In the genomic region with DNA sequence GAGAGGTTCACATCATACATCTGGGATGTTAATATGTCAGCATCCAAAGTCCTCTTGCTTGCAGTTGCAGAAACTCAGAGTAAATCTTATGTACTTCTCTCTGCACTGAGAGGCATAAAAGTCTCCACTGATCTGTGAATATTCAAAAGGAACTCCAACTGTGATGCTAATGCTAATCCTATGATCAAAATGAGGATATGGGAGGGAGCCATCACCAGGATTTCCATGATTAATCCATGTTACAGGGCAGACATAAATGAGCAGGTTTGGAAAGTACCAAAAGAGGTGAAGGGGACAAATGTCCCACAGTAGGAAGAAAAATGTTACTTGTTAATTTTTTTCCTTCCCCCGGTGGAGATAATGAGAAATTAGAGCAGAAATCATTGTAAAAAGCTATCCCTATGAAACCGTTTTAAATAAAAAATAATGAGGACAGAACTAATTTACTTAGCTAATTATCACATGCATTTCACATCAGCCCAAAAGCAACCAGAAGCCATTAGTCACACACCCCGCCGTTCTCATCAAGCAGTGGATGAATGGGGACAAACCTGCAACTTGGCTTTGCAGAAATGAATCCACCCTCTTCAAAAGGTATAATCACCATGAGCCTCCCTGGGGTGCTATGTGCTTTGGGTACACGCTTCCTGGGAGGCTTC, we compare ENCODE assay signal across 26 mouse cellular contexts.
A peak's percentile ranks its signal among the peaks of the same experiment; 100 is the strongest.
DNase-seq lines count a peak whose midpoint lies in the region; ATAC-seq lines count a peak whose summit lies in the region.
"Had no signal": no experiment of that assay in that cellular context is flagged by ENCODE, and none has a peak within 500 bp of the region (broad histone marks: within the 10 kb centered on the region; RNA-seq: fewer than 3 reads in every experiment).

No protein-coding gene starts in this region.

- no peak overlapping the region for H3K27ac ChIP-seq in midbrain, embryonic 14.5 days (replicated peaks; ENCODE audit: low read depth, low read length)
- no peak overlapping the region for H3K27ac ChIP-seq in midbrain, embryonic 11.5 days (ENCODE audit: low read depth, low read length)
- no peak overlapping the region for H3K27ac ChIP-seq in forebrain, embryonic 14.5 days (ENCODE audit: low read depth, low read length)
- H3K27ac ChIP-seq: embryonic facial prominence, embryonic 10.5 days; layer of hippocampus, adult 2 months; limb, embryonic 12.5 days; midbrain, embryonic 12.5 days; stomach, embryonic 15.5 days had no signal

- no peaks in the 10 kb centered on the region for H3K36me3 ChIP-seq in midbrain, embryonic 14.5 days (ENCODE audit: control insufficient read depth, insufficient read depth, low read length)
- no peaks in the 10 kb centered on the region for H3K36me3 ChIP-seq in midbrain, embryonic 11.5 days (ENCODE audit: control insufficient read depth, insufficient read depth, low read length)
- no peaks in the 10 kb centered on the region for H3K36me3 ChIP-seq in forebrain, embryonic 14.5 days (ENCODE audit: control insufficient read depth, insufficient read depth, low read length)
- H3K36me3 ChIP-seq: embryonic facial prominence, embryonic 10.5 days; heart, embryonic 12.5 days; limb, embryonic 12.5 days; midbrain, embryonic 12.5 days; stomach, embryonic 15.5 days had no signal

- H3K4me1 ChIP-seq in midbrain, embryonic 14.5 days (ENCODE audit: control insufficient read depth, insufficient read depth, low read length): peaks cover 4% of the 10 kb centered on the region; the same call in 1 of the 2 replicates
- H3K4me1 ChIP-seq in midbrain, embryonic 11.5 days (ENCODE audit: control insufficient read depth, insufficient read depth, low read length): no peaks in the 10 kb centered on the region
- H3K4me1 ChIP-seq in forebrain, embryonic 14.5 days (ENCODE audit: control insufficient read depth, insufficient read depth, low read length): peaks cover 3% of the 10 kb centered on the region; the same call in 1 of the 2 replicates
- H3K4me1 ChIP-seq: heart, embryonic 12.5 days; limb, embryonic 12.5 days; stomach, embryonic 15.5 days had no signal

- no peak overlapping the region for H3K4me3 ChIP-seq in midbrain, embryonic 14.5 days (replicated peaks; ENCODE audit: low read depth, low read length)
- no peak overlapping the region for H3K4me3 ChIP-seq in midbrain, embryonic 11.5 days (ENCODE audit: low read depth, low read length)
- H3K4me3 ChIP-seq in forebrain, embryonic 14.5 days (ENCODE audit: low read depth, low read length): no peak overlapping the region
- H3K4me3 ChIP-seq: embryonic facial prominence, embryonic 10.5 days; heart, embryonic 12.5 days; layer of hippocampus, adult 2 months; limb, embryonic 12.5 days; midbrain, embryonic 12.5 days; stomach, embryonic 15.5 days had no signal

- H3K9me3 ChIP-seq in midbrain, embryonic 14.5 days (ENCODE audit: control insufficient read depth, low read length): no peaks in the 10 kb centered on the region
- H3K9me3 ChIP-seq in midbrain, embryonic 11.5 days (ENCODE audit: control insufficient read depth, low read length): no peaks in the 10 kb centered on the region
- no peaks in the 10 kb centered on the region for H3K9me3 ChIP-seq in forebrain, embryonic 14.5 days (replicated peaks; ENCODE audit: control insufficient read depth, low read length)
- H3K9me3 ChIP-seq: embryonic facial prominence, embryonic 10.5 days; heart, embryonic 12.5 days; limb, embryonic 12.5 days; midbrain, embryonic 12.5 days; stomach, embryonic 15.5 days had no signal

- H3K27me3 ChIP-seq in midbrain, embryonic 14.5 days (ENCODE audit: control insufficient read depth, insufficient read depth, low read length): no peaks in the 10 kb centered on the region
- H3K27me3 ChIP-seq in midbrain, embryonic 11.5 days (ENCODE audit: control insufficient read depth, insufficient read depth, low read length): no peaks in the 10 kb centered on the region
- no peaks in the 10 kb centered on the region for H3K27me3 ChIP-seq in forebrain, embryonic 14.5 days (replicated peaks; ENCODE audit: control insufficient read depth, insufficient read depth, low read length)
- H3K27me3 ChIP-seq: heart, embryonic 12.5 days; limb, embryonic 12.5 days; midbrain, embryonic 12.5 days; stomach, embryonic 15.5 days had no signal

- H3K9ac ChIP-seq in midbrain, embryonic 14.5 days (replicated peaks; ENCODE audit: low read length): no peak overlapping the region
- no peak overlapping the region for H3K9ac ChIP-seq in midbrain, embryonic 11.5 days (ENCODE audit: low read length)
- no peak overlapping the region for H3K9ac ChIP-seq in forebrain, embryonic 14.5 days (ENCODE audit: low read length)
- H3K9ac ChIP-seq: heart, embryonic 12.5 days; limb, embryonic 12.5 days; liver, postnatal 0 days; midbrain, embryonic 12.5 days; stomach, embryonic 15.5 days had no signal

- H3K4me2 ChIP-seq in midbrain, embryonic 14.5 days (ENCODE audit: low read length): no peak overlapping the region
- H3K4me2 ChIP-seq in midbrain, embryonic 11.5 days: no peak overlapping the region
- no peak overlapping the region for H3K4me2 ChIP-seq in forebrain, embryonic 14.5 days (ENCODE audit: low read length)
- H3K4me2 ChIP-seq: heart, embryonic 12.5 days; limb, embryonic 12.5 days; liver, embryonic 11.5 days; midbrain, embryonic 12.5 days; stomach, embryonic 15.5 days had no signal

- peak; percentile 2 for DNase-seq in embryo, embryonic 11 days
- no peak for DNase-seq in embryo, embryonic 10 days (ENCODE audit: low spot score)
- peak; percentile 46 for DNase-seq in midbrain, embryonic 14.5 days
- no peak for DNase-seq in midbrain, embryonic 11.5 days (ENCODE audit: low spot score, missing footprints)
- DNase-seq in forebrain, embryonic 14.5 days (ENCODE audit: low spot score): peak; percentile 62
- DNase-seq in retina, embryonic 14.5 days (ENCODE audit: low spot score): peak; percentile 7
- no peak for DNase-seq in urinary bladder, postnatal 36 days (ENCODE audit: low spot score in 2 of 2)
- no peak for DNase-seq in right cerebral cortex, postnatal 10 days (ENCODE audit: low spot score in 2 of 2)
- DNase-seq: adrenal gland, postnatal 10 days; cerebellum, adult 8-10 months; gastrocnemius, postnatal 25 days; heart, adult 18-20 months; heart, postnatal 10 days; kidney, postnatal 25 days; liver, postnatal 0 days; right cerebral cortex, postnatal 4 days; thymus, adult 18-20 months had no signal

- WGBS in midbrain, embryonic 14.5 days: 13% methylated on average over 5 of the region's 5 CpGs
- WGBS in midbrain, embryonic 11.5 days: 22% methylated on average over 5 of the region's 5 CpGs
- 2% methylated on average over 5 of the region's 5 CpGs for WGBS in forebrain, embryonic 14.5 days

- ATAC-seq in midbrain, embryonic 14.5 days (ENCODE audit: low FRiP score, low TSS enrichment): no peak
- no peak for ATAC-seq in midbrain, embryonic 11.5 days (ENCODE audit: low FRiP score)
- peak; percentile 62; the same call in 1 of the 2 replicates for ATAC-seq in forebrain, embryonic 14.5 days
- ATAC-seq: intestine, postnatal 0 days; liver, postnatal 0 days; lung, postnatal 0 days had no signal

Comparison
In these comparisons a context has a peak if more than half of its experiments do, and no peak if none do; other contexts are left out.
1. DNase-seq: peak in embryo, embryonic 11 days (single experiment), midbrain, embryonic 14.5 days (single experiment), forebrain, embryonic 14.5 days (single experiment) and retina, embryonic 14.5 days (single experiment); none in embryo, embryonic 10 days (single experiment), midbrain, embryonic 11.5 days (single experiment), urinary bladder, postnatal 36 days (0 of 2) and right cerebral cortex, postnatal 10 days (0 of 2).